Mouse (Mus musculus) bone marrow macrophage, adult 2 months (primary cell): Measurements from ENCODE around the gene Hist2h2ac.
"Not testable (repeated sequence)": the region's sequence is repeated elsewhere in the genome, so short reads cannot be mapped to it uniquely, and the experiment has no call there.

Source experiments
- CTCF ChIP-seq: IDR thresholded peaks from 2 replicates; pipeline ENCODE4 v1.5.1; 2012; ENCODE audit warnings: low read depth, mild to moderate bottlenecking, low read length, moderate library complexity
- POLR2A ChIP-seq: IDR thresholded peaks from 2 replicates; pipeline ENCODE4 v1.6.1; 2012; ENCODE audit warnings: mild to moderate bottlenecking, low read depth, low read length, borderline replicate concordance

GRCm38 (mm10) chr3:96245003-96245886 lies 24.6 kb upstream of the Hist2h2ac start, which contains the start of gene Hist2h2aa1:
- not testable (repeated sequence) for TF ChIP-seq CTCF, POLR2A
